Mouse (Mus musculus) ES-Bruce4 (cell line): ENCODE data around the gene Tubd1. TPM values are rescaled to one million over a fixed set of nuclear protein-coding genes. Genes with fewer than 3 reads are reported as not detected.

ENCODE experiments used
- H3K27ac ChIP-seq: 2 replicates; pipeline ENCODE4 v1.5.1; 2012; ENCODE audit warnings: low read length, inconsistent platforms; ENCODE audit not compliant: insufficient read depth
- H3K27me3 ChIP-seq: 2 replicates; pipeline ENCODE4 v1.6.1; 2012; ENCODE audit warnings: mild to moderate bottlenecking, low read length, inconsistent platforms; ENCODE audit not compliant: control insufficient read depth, poor library complexity, insufficient read depth, severe bottlenecking
- H3K36me3 ChIP-seq: 2 replicates; pipeline ENCODE4 v1.6.1; 2012; ENCODE audit warnings: inconsistent platforms, mild to moderate bottlenecking, low read length, moderate library complexity; ENCODE audit not compliant: control insufficient read depth, poor library complexity, insufficient read depth, severe bottlenecking
- H3K4me1 ChIP-seq: one replicate; pipeline ENCODE4 v1.8.1; 2011; ENCODE audit warnings: low read length; ENCODE audit not compliant: control insufficient read depth, insufficient read depth
- H3K4me3 ChIP-seq: 2 replicates; pipeline ENCODE4 v1.5.1; 2011; ENCODE audit warnings: low read depth, mild to moderate bottlenecking, low read length
- H3K9ac ChIP-seq: 2 replicates; pipeline ENCODE4 v1.6.1; 2012; ENCODE audit warnings: low read depth, mild to moderate bottlenecking, inconsistent platforms; ENCODE audit not compliant: poor library complexity, severe bottlenecking
- H3K9me3 ChIP-seq: replicated peaks from 2 replicates; pipeline ENCODE4 v1.6.1; 2012; ENCODE audit warnings: mild to moderate bottlenecking, low read length, inconsistent platforms; ENCODE audit not compliant: control insufficient read depth, poor library complexity, insufficient read depth, severe bottlenecking
- CTCF ChIP-seq: IDR thresholded peaks from one replicate; pipeline ENCODE4 v1.8.1; 2011; ENCODE audit warnings: low read depth, low read length
- EP300 ChIP-seq: IDR thresholded peaks from 2 replicates; pipeline ENCODE4 v1.6.1; 2011; ENCODE audit warnings: low read depth, low read length; ENCODE audit not compliant: insufficient read depth
- POLR2A ChIP-seq: IDR thresholded peaks from one replicate; pipeline ENCODE4 v1.8.1; 2011; ENCODE audit warnings: low read length; ENCODE audit not compliant: insufficient read depth
- polyA plus RNA-seq: library from polyadenylated mRNA; stranded (reverse); fragments of >200 nt; gene quantifications from 2 replicates; pipeline ENCODE4 v1.2.4, GENCODE M21; 2011; ENCODE audit warnings: low read depth; ENCODE audit not compliant: missing spikeins, insufficient read depth, insufficient read length

Gene Tubd1
- polyA plus RNA-seq, 1 experiment, result 9.7 TPM

- Histone ChIP-seq H3K4me3 (no peak overlapping the region), H3K36me3 (no peaks in the 10 kb centered on the region), H3K4me1 (peaks cover 16% of the 10 kb centered on the region), H3K9ac (no peak overlapping the region), H3K27ac (peak overlapping the region; percentile 28; the same call in 1 of the 2 replicates), H3K27me3 (no peaks in the 10 kb centered on the region), H3K9me3 (no peaks in the 10 kb centered on the region)
- TF ChIP-seq CTCF (no peak), EP300 (no peak)
Observed at GRCm38 (mm10) chr11:86577231-86577630, 32.4 kb downstream of the Tubd1 start.

GRCm38 (mm10) chr11:86578106-86578808, 33.5 kb downstream of the Tubd1 start:
- Histone ChIP-seq H3K36me3 (no peaks in the 10 kb centered on the region), H3K4me3 (no peak overlapping the region), H3K27me3 (no peaks in the 10 kb centered on the region), H3K4me1 (peaks cover 16% of the 10 kb centered on the region), H3K9ac (0 out of 2 replicates have a peak overlapping the region, but pooled peaks have one; percentile 1), H3K27ac (no peak overlapping the region; the same call in 1 of the 2 replicates), H3K9me3 (no peaks in the 10 kb centered on the region)
- TF ChIP-seq POLR2A (no peak), CTCF (no peak), EP300 (no peak)

GRCm38 (mm10) chr11:86578809-86579730, 34.3 kb downstream of the Tubd1 start:
- Histone ChIP-seq H3K36me3 (no peaks in the 10 kb centered on the region), H3K9me3 (no peaks in the 10 kb centered on the region), H3K4me1 (peaks cover 16% of the 10 kb centered on the region), H3K27me3 (no peaks in the 10 kb centered on the region), H3K27ac (no peak overlapping the region), H3K4me3 (no peak overlapping the region), H3K9ac (0 out of 2 replicates have a peak overlapping the region, but pooled peaks have one; percentile 1)
- TF ChIP-seq POLR2A, result no peak
- no peak for TF ChIP-seq EP300
- no peak for TF ChIP-seq CTCF

- H3K36me3 ChIP-seq, result peaks cover 2% of the 10 kb centered on the region
- TF ChIP-seq POLR2A, result no peak
- TF ChIP-seq CTCF, result no peak
- TF ChIP-seq EP300, result no peak
- H3K9me3 ChIP-seq, result no peaks in the 10 kb centered on the region
- H3K9ac ChIP-seq, result no peak overlapping the region
- H3K4me3 ChIP-seq, result no peak overlapping the region
- H3K4me1 ChIP-seq, result peaks cover 16% of the 10 kb centered on the region
- H3K27ac ChIP-seq, result no peak overlapping the region
- H3K27me3 ChIP-seq, result no peaks in the 10 kb centered on the region
Observed at GRCm38 (mm10) chr11:86579731-86580318, 35.0 kb downstream of the Tubd1 start.

GRCm38 (mm10) chr11:86580319-86581113, 35.7 kb downstream of the Tubd1 start:
- Histone ChIP-seq H3K27ac (peak overlapping the region; percentile 44; the same call in 1 of the 2 replicates), H3K4me1 (peaks cover 14% of the 10 kb centered on the region), H3K9me3 (no peaks in the 10 kb centered on the region), H3K27me3 (no peaks in the 10 kb centered on the region), H3K4me3 (no peak overlapping the region), H3K9ac (no peak overlapping the region), H3K36me3 (peaks cover 5% of the 10 kb centered on the region)
- TF ChIP-seq CTCF (no peak), EP300 (no peak), POLR2A (no peak)
